Mouse (Mus musculus) forebrain, embryonic 10.5 days (tissue): ENCODE measurements around the gene Gpr84. TPM values are rescaled to one million over a fixed set of nuclear protein-coding genes. Genes with fewer than 3 reads are reported as not detected.

ENCODE experiments used
- DNase-seq: peaks from one replicate; pipeline ENCODE4 v3.0.0-alpha.2; 2017; ENCODE audit warnings: low spot score; ENCODE audit errors: extremely low spot score
- H3K27ac ChIP-seq: fragments of 300-500 bp; sonication (generic); 2 replicates; pipeline ENCODE4 v1.5.1; 2016; ENCODE audit warnings: mild to moderate bottlenecking
- H3K27me3 ChIP-seq: fragments of 300-500 bp; sonication (generic); 2 replicates; pipeline ENCODE4 v1.6.1; 2016; ENCODE audit warnings: mild to moderate bottlenecking; ENCODE audit not compliant: poor library complexity, severe bottlenecking
- H3K36me3 ChIP-seq: fragments of 300-500 bp; sonication (generic); replicated peaks from 2 replicates; pipeline ENCODE4 v1.6.1; 2016; ENCODE audit warnings: mild to moderate bottlenecking, moderate library complexity
- H3K4me1 ChIP-seq: fragments of 300-500 bp; sonication (generic); 2 replicates; pipeline ENCODE4 v1.6.1; 2016
- H3K4me3 ChIP-seq: fragments of 300-500 bp; sonication (generic); 2 replicates; pipeline ENCODE4 v1.5.1; 2016; ENCODE audit warnings: mild to moderate bottlenecking, moderate library complexity
- H3K9me3 ChIP-seq: fragments of 300-500 bp; sonication (generic); 2 replicates; pipeline ENCODE4 v1.6.1; 2016; ENCODE audit warnings: mild to moderate bottlenecking, moderate library complexity
- WGBS: fragments of 180-500 bp; shearing (Covaris S2); methylation state at CpG from one replicate; pipeline ENCODE4 v1.1.7; 2016; 5-methylcytosine and 5-hydroxymethylcytosine counted together
- polyA plus RNA-seq: library from polyadenylated mRNA; unstranded; fragments of >200 nt; fragmentation: Nextera tagmentation; extraction: Ambion mirVana; gene quantifications from 2 replicates; pipeline ENCODE4 v1.2.1, GENCODE M21; 2016

Gpr84 gene
- polyA plus RNA-seq, 1 experiment from 2014 or later: 0.36 TPM

DNA sequence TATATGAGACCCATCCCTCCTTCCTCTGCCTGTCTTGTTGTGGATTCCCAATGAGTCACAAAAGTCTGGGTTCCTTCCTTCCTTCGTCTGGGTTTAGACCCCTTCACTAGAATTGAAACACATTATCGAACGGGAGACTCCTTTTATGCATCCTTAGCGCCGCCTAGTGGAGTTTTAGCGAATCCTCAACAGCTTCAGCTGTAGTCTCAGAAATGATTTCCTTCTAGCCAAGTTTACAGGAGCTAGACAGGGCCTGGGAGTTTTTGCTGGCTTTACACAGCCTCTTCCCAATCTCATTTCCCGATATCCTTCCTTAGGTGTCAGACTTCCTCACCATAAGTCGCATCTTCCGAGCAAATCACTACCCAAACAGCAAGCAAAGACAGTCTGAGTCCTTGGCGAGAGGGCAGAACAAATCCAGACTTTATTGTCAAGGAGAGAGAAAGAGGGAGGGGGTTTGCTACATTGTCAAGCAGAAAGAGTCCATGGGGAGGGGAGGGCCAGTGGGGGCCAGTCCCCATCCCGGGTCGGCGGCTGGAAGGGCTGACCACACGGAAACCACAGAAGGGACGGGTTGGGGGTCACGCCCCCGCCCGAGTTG lies 3.2 kb upstream of the Gpr84 start:
- no peak for DNase-seq
- Histone ChIP-seq H3K27ac (peak overlapping the region; percentile 77), H3K4me3 (peak overlapping the region; percentile 45), H3K27me3 (peaks cover 36% of the 10 kb centered on the region), H3K4me1 (peaks cover 48% of the 10 kb centered on the region), H3K9me3 (no peaks in the 10 kb centered on the region), H3K36me3 (peaks cover 39% of the 10 kb centered on the region)
- 19% methylated on average over 18 of the region's 18 CpGs for WGBS

DNA sequence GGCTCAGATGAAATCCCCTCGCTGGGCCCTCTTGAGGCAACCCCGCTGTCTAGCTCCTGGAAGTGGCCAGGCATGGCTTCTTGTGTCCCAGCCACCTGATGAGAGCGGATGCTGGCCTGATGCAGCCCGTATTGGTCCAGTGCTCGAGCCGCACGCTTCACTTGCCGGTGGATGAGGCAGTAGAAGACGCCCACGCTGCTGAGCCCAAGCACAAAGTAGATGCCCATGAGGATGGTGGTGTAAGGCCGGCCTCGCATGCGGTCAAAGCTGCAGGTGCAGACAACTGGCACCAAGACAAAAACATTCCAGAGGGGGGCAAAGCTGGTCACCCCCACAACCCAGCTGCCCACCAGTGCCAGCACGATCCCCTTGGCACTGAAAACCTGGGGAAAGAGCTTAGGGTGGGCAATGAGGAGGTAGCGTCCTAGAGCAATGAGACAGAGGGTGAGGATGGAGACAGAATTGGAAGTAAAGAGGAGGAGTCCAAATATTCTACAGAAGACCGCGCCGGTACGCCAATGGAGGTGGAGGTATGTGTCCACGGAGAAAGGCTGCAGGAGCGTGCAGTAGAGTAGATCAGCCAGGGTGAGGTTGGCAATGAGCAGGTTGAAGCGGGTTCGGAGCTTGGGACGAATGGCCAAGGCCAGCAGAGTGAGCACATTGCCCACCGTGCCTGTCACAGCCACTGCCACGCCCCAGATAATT lies 1.4 kb downstream of the Gpr84 start:
- peaks cover 58% of the 10 kb centered on the region for H3K4me1 ChIP-seq
- no peaks in the 10 kb centered on the region for H3K9me3 ChIP-seq
- peak overlapping the region; percentile 48 for H3K27ac ChIP-seq
- H3K27me3 ChIP-seq: peaks cover 38% of the 10 kb centered on the region
- H3K4me3 ChIP-seq: peak overlapping the region; percentile 11; the same call in 1 of the 2 replicates
- H3K36me3 ChIP-seq: no peaks in the 10 kb centered on the region
- WGBS: 66% methylated on average over 26 of the region's 26 CpGs
- no peak for DNase-seq

DNA sequence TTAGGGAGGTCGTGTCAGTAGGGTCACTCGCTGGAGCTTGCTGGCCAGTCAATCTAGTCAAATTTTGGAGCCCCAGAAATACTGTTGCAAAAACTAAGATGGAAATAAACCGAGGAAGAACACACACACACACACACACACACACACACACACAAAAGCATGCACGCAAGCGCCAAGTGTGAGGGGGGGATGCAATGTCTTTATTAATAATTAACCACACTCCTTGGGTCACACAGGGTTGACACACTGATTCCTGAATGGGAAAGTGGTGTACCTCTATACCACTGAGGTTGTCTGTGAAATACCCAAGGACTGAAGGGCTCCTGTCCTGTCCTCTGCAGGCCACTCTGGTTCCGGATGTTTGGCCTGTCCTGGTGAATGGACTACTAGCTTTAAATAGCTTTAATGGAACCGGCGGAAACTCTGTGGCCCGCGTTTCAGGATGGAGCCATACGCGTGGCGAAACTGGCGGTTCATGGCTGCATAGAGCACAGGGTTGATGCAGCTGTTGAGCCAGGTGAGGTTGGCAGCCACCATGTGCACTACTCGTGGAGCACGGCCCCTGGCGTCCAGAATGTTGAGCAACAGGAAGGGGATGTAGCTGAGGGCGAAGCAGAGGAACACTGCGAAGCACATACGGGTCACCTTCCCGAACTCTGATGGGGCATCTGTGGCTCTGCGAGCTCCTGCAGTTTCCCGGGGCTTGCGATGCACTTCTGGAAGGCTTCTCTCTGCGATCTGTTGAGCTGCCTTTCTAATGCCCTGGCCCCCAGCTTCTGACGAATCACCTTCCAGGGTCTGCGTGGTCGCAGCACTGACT lies 2.1 kb downstream of the Gpr84 start:
- Histone ChIP-seq H3K36me3 (no peaks in the 10 kb centered on the region), H3K27me3 (peaks cover 33% of the 10 kb centered on the region), H3K9me3 (no peaks in the 10 kb centered on the region), H3K4me3 (peak overlapping the region; percentile 11; the same call in 1 of the 2 replicates), H3K27ac (peak overlapping the region; percentile 48), H3K4me1 (peaks cover 58% of the 10 kb centered on the region)
- DNase-seq: no peak
- WGBS: 50% methylated on average over 28 of the region's 28 CpGs

DNA sequence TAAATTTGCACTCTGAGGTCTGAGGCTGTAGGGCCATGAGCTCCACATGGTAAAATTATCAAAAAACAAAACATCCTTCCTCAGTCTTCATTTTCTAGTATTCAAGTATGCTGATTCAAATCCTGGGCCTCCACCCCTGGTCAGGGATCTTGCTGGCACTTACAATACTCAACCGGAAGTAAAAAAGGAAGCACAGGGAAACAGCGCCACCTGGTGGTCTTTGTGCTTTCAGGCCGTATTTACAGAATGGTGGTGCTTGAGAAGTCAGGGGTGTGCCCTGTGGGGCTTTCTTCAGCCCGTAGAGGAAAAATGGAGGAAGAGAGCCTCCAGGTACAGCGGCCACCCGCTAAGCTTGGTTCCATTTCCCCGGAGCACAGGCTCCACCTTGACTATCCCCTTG lies 3.3 kb downstream of the Gpr84 start:
- Histone ChIP-seq H3K4me3 (peak overlapping the region; percentile 13; the same call in 1 of the 2 replicates), H3K9me3 (no peaks in the 10 kb centered on the region), H3K36me3 (no peaks in the 10 kb centered on the region), H3K27me3 (peaks cover 33% of the 10 kb centered on the region), H3K27ac (peak overlapping the region; percentile 97), H3K4me1 (peaks cover 62% of the 10 kb centered on the region)
- WGBS: 1% methylated on average over 7 of the region's 7 CpGs
- DNase-seq: peak; percentile 94

DNA sequence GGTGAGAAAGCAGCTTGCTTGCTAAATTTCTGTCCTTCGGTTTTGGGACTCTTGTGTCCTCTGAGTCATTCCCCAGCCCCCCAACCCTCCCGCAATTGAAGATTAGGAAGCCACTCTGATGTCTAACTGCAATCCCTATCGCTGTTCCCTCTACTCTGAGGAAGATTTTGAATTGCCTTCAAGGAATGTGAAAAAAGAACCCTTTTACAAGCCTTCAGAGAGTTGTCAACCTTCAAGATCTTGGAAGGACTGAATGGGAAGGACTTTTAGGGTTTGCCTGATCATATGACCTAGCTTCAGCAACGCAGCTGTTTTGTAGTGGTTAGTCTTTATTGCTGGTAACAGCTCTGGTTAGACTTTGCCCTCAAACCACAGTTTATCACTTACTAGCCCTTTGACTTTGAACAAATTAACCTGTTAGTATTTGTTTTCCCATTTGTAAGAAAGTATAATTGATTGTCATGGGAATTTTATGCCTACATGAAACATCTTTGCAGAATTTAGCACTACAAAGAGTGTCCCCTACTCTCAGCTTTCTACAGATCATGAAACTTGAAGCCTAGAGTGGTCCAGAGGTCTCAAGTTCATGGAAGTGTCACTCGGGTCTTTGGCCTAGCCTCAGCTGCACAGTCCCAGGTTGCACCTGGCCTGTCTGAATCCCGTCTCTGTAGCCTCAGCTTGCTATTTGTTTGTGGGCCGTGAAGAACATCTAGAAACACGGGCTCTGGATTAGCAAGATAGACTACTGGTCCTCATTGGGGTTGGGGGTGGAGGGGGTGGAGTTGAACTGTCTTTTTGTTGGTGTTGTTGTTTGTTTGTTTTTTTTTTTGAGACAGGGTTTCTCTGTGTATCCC lies 4.4 kb downstream of the Gpr84 start:
- Histone ChIP-seq H3K9me3 (no peaks in the 10 kb centered on the region), H3K27me3 (peaks cover 33% of the 10 kb centered on the region), H3K27ac (peak overlapping the region; percentile 97), H3K4me3 (peak overlapping the region; percentile 59), H3K36me3 (no peaks in the 10 kb centered on the region), H3K4me1 (peaks cover 73% of the 10 kb centered on the region)
- DNase-seq: no peak
- WGBS: 42% methylated on average over 8 of the region's 8 CpGs

DNA sequence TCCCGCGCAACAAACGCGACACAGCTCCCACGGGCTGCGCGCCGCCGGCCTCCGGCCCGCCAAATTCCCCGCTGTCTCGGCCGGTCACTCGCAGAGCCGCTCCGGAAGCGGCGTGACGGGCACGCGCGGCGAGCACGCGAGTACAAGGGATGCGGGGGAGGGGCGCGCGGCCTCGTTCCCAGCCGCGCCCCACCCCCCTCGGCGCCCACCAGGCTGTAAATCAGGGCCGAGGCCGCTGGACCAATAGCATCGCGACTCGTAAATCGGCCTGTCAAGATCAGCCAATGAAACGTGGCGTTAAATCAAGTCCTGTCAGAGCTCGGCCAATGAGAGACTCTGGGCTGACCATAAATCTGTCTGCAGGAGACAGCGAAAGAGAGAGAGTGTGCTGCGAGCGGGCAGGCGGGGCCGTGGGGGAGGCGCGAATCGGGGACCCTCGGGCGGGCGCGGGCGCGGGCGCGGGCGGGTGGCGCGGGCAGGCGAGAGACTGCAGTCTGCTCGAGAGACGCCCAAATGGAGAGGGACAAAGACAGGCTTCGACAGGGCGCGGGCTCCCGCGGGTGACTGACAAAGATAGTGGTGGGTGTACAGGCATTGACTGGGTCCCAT lies 5.2 kb downstream of the Gpr84 start:
- Histone ChIP-seq H3K4me3 (peak overlapping the region; percentile 59), H3K27ac (peak overlapping the region; percentile 97), H3K4me1 (peaks cover 82% of the 10 kb centered on the region), H3K9me3 (no peaks in the 10 kb centered on the region), H3K27me3 (peaks cover 27% of the 10 kb centered on the region), H3K36me3 (no peaks in the 10 kb centered on the region)
- DNase-seq: peak; percentile 98
- WGBS: under 1% methylated on average over 71 of the region's 71 CpGs

DNA sequence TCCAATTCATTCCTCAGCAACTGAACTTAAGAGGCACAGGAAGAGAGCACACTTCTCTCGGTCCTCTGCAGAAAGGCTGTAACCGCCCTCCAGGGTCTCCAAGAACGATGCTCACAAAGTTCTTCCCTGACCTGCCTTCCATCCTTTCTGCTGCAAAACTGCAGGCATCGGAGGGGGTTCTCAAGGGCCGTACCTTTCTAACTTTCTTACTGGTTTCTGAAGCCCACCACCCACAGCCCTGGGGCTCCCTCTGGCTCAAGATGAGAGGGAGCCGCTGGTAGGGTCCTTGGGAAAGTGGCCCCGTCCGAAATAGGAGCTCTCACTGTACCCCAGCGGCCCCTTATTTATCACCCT lies 5.8 kb downstream of the Gpr84 start:
- no peaks in the 10 kb centered on the region for H3K9me3 ChIP-seq
- WGBS: 2% methylated on average over 9 of the region's 9 CpGs
- H3K27ac ChIP-seq: peak overlapping the region; percentile 97
- no peak for DNase-seq
- H3K27me3 ChIP-seq: peaks cover 21% of the 10 kb centered on the region
- peak overlapping the region; percentile 59 for H3K4me3 ChIP-seq
- H3K4me1 ChIP-seq: peaks cover 88% of the 10 kb centered on the region
- H3K36me3 ChIP-seq: no peaks in the 10 kb centered on the region

DNA sequence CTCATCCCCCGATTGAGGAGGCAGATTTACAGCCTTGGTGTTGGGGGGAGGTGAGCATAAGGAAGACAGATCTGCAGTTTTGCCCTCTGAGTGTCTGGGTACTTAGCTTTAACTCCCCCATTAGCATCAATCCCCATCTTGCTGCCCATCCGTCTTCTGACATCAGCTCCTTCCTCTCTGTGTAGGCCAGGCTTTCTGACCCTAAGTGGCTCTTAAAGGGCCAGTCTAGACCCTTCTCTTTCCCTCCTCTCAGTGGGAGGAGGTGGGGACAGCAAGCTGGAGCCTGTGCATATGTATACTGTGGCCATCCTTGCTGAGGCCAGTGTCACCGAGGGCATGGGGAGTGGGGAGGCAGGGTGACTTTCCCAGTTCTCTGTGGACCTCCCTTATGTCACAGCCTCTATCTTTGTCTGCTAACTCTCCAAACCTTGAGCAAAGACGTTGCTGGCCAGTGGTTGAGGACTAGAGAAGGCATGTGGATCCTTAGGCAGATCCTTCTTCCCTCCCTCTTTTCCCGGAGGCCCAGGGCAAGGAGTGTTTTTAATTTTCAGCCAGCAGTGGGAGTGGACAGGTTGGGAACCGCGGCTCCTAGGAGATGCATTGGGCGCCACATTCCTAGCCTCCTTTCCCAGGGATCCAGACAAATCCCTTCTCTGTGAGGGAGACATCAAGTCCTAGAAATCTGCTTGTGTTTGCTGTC lies 6.3 kb downstream of the Gpr84 start:
- Histone ChIP-seq H3K36me3 (peaks cover 3% of the 10 kb centered on the region), H3K27me3 (peaks cover 16% of the 10 kb centered on the region), H3K9me3 (no peaks in the 10 kb centered on the region), H3K4me1 (peaks cover 91% of the 10 kb centered on the region), H3K4me3 (peak overlapping the region; percentile 59), H3K27ac (peak overlapping the region; percentile 97)
- peak; percentile 45 for DNase-seq
- WGBS: 10% methylated on average over 8 of the region's 8 CpGs

DNA sequence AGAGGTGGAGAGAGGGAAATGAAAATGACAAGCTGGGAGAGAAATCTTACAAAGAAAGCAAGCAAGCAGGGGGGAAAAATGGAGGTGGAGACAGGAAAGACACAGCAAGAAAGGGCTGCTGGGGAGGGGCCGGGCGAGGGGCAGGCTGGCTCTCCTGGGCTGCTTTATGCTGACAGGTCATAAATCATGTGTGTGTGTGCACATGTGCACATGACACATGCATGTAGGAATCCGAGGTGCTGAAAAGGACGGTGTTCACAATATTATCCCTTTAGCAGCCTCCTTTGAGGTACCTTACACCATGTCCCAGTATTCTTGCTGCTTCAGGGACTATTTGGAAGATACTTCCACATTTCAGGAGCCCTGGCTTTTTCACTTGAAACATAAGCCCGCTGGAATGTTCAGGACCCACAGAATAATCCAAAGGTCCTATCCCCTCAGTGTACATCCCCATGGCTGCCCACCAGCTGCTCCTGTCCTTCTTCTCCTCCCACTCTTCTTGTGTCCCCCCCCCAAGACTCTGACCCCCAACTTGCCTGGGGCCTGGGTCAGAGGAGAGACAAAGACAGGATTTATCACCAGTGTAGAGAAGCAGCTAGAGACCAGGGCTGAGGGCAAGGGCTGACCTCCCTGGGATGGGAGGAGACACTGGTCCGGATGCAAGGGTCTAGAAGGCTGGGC lies 7.9 kb downstream of the Gpr84 start:
- Histone ChIP-seq H3K9me3 (no peaks in the 10 kb centered on the region), H3K4me3 (peak overlapping the region; percentile 7; the same call in 1 of the 2 replicates), H3K36me3 (peaks cover 19% of the 10 kb centered on the region), H3K27me3 (no peaks in the 10 kb centered on the region), H3K27ac (peak overlapping the region; percentile 97), H3K4me1 (peaks cover 98% of the 10 kb centered on the region)
- WGBS: 45% methylated on average over 6 of the region's 6 CpGs
- DNase-seq: no peak

DNA sequence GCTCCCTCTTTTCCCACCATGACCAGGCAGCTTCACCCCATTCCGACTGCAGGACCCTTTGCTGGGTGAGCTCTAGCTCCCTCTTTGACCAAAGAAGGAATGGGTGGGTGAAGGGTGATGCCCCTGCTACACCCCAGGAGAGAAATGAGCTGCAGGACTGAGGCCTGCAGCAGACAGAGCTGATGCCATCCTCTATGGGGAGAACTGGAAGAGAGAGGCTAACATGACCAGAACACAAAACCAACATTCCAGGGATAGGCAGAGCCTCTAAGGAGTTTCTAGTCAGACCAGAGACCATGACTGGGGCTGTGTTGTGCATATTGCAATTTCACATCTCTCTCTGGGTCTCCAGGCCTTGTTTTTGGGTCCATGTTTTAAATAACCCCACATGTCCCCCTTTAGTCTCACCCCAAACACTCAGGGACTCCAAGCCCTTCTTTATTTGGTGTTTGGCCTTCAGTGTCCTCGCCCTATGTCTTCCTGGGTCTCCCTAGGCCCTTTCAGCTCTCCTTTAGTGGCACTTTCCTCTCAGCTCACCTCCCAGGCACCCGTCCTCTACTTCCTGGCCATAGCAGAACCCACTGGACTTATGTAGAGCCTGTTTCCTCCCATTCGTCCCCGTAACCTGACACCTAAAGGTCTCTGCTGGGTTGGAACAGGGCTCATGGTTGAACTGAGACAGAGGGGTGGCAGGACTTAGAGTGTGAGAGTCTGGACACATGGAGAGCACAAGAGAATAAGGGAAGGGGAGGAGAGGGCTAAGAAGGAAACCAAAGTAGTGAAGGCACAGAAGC lies 8.7 kb downstream of the Gpr84 start:
- H3K4me3 ChIP-seq: peak overlapping the region; percentile 46; the same call in 1 of the 2 replicates
- WGBS: 22% methylated on average over 5 of the region's 5 CpGs
- peaks cover 98% of the 10 kb centered on the region for H3K4me1 ChIP-seq
- peak overlapping the region; percentile 97 for H3K27ac ChIP-seq
- DNase-seq: no peak
- H3K36me3 ChIP-seq: peaks cover 27% of the 10 kb centered on the region
- no peaks in the 10 kb centered on the region for H3K9me3 ChIP-seq
- H3K27me3 ChIP-seq: no peaks in the 10 kb centered on the region
